Mouse (Mus musculus) CD8-positive naive resting alpha-beta T cell, adult 2 months (primary cell): ENCODE results near the gene Smarcd2.

Experiments
- DNase-seq, 2 experiments: peaks; one replicate each; pipeline ENCODE4 v3.0.0; 2022; ENCODE audit warnings: low read depth in 2 of 2, low spot score in 2 of 2

The Smarcd2 gene

DNA sequence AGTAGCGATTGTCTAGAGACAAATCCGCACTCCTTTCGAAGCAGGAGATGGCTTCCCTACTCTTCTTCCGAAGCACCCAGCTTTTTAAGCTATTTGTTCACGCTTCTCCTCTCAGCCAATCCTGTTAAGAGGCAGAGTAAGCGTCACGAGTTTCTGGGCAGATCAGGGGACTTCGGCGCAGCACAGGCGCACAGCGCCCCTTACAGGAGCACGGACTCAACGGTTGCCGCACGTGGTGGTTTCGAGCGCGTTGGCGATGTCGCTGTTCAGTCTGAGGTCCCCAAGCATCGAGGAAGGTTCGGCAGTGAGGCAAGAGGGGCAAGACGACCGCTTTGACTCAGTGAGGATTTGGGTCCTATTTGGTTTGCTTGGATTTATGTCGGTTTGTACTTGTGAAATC is 3.7 kb upstream of the Smarcd2 start, which contains the start of gene Tcam1:
Gene Tcam1, plus strand, starts transcription at position 219 of the 400 bp plus-strand sequence.
- peak; percentile 95 to 98 for DNase-seq

DNA sequence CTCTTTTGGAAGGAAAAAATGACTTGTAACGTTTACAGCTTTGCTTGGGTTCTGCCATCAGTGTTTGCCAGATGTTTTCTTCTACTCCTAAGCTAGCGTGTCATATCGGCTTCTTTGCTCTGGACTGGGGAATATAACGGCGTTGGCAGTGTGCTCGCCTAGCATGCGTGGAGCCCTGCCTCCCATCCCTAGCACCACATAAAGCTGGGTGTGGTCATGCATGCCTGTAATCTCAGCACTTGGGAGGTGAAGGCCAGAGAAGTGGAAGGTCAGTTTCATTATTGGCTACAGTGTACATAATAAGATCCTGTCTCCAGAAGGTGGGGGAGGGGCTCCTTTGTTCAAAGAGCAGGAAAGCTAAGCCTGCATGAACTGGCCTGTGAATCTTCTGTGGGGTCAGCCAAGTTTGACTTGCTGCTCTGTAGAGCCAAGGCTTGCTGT is 2.2 kb upstream of the Smarcd2 start:
- DNase-seq = no peak

- no peak for DNase-seq
These were observed 1.6 kb upstream of the Smarcd2 start for GRCm38 (mm10) chr11:106274374-106274773.

DNA sequence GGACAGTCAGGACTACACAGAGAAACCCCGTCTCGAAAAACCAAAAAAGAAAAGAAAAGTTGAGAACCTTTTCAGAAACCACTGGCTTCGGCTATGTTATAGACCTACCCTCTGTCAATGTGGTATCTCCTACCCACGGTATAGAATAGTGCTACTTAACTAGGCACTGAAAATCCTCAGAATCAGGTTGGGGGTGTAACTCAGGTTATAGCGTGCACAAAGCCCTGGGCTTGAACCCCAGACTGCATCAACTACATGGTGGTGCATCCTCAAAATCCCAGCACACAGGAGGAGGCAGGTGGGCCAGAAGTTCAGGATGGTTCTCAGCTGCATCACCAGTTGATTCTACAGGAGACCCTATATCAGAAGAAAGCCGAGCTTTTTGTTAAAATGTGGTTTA is 1.0 kb upstream of the Smarcd2 start:
- no peak for DNase-seq

DNA sequence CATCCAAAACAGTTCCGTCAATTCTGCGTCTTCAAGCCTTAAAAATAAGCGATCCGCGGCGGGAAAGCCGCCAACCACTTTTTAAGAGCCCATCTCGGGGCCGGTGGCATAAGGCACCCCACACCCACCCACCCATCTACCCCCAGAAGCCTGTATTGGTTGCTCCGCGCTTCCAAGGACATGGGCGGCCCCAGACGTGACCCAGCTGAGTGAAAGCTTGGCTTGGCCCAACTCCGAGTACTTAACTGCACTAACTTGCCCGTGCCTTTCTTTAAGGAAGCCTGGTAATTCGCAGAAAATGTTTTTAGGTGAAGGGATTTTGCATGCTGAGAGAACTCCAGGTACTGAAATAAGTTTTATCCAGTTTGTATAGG is 526 bp upstream of the Smarcd2 start:
- no peak for DNase-seq

DNA sequence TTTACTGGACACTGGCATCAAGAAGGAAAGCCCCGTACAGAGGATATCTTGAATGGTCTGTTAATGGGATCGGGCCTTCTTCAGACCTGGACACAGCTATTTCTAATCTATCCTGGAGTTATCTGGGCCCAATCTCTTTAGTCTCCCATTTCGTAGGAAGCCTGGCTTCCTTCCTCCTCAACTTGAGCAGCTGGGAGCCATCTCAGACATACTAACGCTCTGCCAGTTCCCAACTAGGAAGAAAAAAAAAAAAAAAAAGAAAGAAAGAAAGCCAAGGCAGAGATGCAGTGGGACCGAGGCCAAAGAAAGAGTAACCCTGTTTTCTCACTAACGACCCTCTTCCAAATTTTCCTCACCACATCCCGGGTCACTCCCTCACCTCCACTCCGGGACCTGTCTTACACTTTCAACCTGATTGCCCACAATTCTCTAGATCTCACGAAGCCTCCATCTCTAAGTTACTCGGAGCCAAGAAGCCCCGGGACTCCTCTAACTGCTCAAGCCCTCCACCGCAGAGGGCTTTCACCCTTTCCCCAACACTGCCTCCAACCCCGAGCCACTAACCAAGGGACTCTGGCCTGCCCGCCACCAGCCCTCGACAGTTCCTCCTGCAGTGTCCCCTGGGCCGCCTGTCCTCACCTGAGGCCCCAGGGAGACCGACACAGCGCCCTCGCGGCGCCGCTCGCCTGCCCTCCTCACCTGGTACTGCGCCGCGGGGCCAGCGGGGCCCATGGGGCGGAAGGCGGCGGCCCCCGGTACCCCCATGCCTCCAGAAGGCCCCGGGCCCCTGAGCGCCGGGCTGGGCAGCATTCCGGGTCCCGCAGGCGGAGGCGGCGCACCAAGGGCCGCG is 753 bp downstream of the Smarcd2 start:
- peak in 1 of 2 experiments; percentile 11 for DNase-seq

DNA sequence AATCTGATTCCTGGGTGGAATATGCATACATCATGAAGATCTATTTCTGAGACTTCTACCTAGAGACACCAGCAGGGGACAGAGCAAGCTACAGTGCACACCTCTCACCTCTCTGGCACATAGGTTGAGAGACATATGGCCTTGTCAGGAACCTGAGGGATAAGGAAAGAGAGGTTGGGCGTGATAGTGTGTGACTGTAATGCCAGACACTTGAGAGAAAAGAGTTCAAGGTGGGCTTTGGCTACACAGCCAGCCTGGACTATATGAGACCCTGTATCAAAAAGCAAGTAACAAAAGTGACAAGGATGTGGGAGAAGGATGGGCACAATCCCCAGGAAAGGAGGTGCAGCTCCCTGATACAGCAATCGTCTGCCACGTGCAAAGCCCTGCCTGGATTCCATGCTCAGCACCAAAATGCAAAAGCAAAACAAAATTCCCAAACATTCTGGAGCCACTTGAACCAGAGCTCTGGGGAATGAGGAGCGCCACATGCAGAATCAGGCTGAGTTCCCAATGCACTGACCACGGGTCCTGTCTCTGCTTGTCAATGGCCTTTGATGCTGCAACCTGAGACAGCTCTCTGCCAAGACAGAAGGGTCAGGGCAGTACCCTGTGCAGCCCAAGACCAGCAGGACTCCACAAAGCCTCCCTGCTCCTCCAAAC is 1.5 kb downstream of the Smarcd2 start:
- DNase-seq = no peak

- peak; percentile 24 to 44 for DNase-seq
These were observed 3.7 kb downstream of the Smarcd2 start for GRCm38 (mm10) chr11:106269060-106269431.

- no peak for DNase-seq
These were observed 4.3 kb downstream of the Smarcd2 start for GRCm38 (mm10) chr11:106268326-106269059.

GRCm38 (mm10) chr11:106267871-106268270 is 4.9 kb downstream of the Smarcd2 start:
- DNase-seq = no peak

GRCm38 (mm10) chr11:106267311-106267852 is 5.4 kb downstream of the Smarcd2 start:
- DNase-seq = no peak

DNA sequence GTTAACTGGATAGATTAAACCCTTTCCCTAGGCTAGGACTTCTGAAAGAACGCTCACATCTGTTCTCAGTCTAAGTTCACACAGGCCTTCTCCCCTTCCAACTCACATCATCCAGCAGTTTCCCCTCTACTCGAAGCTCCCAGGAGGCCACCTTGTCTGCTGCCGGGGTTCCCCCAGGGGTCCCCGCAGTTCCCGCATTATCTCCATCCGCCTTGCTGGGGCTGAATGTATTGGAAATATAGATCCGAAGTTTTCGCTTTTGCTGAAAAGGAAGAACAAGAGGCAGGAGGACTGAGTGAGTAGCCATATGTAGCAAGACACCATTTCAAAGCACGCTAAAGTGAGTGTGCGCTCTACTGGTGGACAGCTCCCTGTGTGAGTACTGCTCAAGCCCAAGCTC is 6.3 kb downstream of the Smarcd2 start:
- DNase-seq = no peak

GRCm38 (mm10) chr11:106265570-106265969 is 7.2 kb downstream of the Smarcd2 start:
- no peak for DNase-seq

GRCm38 (mm10) chr11:106264988-106265387 is 7.8 kb downstream of the Smarcd2 start:
- no peak for DNase-seq

GRCm38 (mm10) chr11:106263963-106264362 is 8.8 kb downstream of the Smarcd2 start:
- DNase-seq = no peak

GRCm38 (mm10) chr11:106260826-106261450 is 11.8 kb downstream of the Smarcd2 start:
- DNase-seq = no peak

GRCm38 (mm10) chr11:106256775-106257174 is 16.0 kb downstream of the Smarcd2 start:
- DNase-seq = no peak

GRCm38 (mm10) chr11:106255685-106256451 is 16.9 kb downstream of the Smarcd2 start, which contains the start of the genes Ftsj3 and Psmc5:
Gene Ftsj3, minus strand, starts transcription at chr11:106256079.
Gene Psmc5, plus strand, starts transcription at chr11:106256154.
- DNase-seq = peak; percentile 96

DNA sequence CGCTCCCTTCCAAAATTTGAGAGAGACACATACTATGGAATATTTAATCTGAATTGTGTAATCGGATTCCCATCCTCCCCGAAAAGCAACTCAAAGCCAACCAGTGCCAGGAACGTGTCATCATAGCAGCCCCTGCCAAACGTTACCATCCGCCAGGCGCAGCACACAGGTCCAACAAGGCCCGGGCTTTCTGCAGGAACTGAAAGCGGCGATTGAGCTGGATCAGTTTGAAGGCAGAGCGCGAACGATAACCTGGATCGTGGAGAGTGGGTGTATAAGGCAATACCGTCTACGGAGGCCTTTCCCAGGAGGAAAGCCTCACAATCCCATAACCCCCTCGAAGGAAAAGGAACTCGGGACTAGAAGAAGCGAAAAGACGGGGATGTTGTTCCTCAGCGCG is 17.6 kb downstream of the Smarcd2 start:
- no peak for DNase-seq

DNA sequence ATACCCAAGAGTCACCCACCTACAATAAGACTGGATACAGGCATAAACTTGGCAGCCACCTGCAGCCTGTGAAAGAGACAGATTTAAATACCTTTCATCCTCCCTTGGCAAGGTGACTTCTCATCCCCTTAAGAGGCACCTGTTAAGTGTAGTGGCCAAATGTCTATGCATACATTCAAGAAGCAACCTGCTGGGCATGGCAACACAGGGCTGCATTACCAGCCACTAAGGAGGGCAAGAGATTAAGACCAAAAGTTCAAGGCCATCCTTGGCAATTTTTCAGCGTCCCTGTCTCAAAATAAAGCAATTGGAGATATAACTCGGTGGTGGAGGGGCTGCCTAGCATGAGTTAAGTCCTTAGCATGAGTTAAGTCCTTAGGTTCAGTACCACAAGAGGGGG is 18.0 kb downstream of the Smarcd2 start:
- no peak for DNase-seq
